Mouse (Mus musculus): ENCODE results near the gene Vat1. TPM values are rescaled to one million over a fixed set of nuclear protein-coding genes. Genes with fewer than 3 reads are reported as not detected.
A peak's percentile ranks its signal among the peaks of the same experiment; 100 is the strongest.
"Not testable (repeated sequence)": the region's sequence is repeated elsewhere in the genome, so short reads cannot be mapped to it uniquely, and the experiment has no call there.

Gene Vat1
- polyA plus RNA-seq, 1 experiment = 59.2 TPM

DNA sequence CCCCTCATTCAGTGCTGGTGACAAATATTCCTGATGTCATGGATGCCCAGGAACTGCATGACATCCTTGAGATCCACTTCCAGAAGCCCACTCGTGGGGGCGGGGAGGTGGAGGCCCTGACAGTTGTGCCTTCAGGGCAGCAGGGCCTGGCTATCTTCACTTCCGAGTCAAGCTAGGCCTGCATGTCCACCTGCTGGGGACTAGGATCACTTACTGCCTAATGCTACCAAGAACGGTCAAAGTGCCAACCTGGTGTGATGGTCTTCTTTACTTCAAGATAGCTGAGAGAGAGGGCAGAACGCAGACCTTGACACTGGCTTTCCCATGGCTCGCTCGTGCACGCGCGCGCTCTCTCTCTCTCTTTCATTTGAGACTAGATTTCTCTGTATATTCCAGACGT, 7.8 kb downstream of the Vat1 start:
- peaks cover 4% of the 10 kb centered on the region; the same call in 1 of the 2 replicates for H3K4me1 ChIP-seq (ENCODE audit: control insufficient read depth, insufficient read depth, low read length)
- 88% methylated on average over 12 of the region's 12 CpGs for WGBS
- H3K4me3 ChIP-seq (ENCODE audit: insufficient read depth, low read depth, low read length) = no peak overlapping the region
- no peak overlapping the region for H3K27ac ChIP-seq (ENCODE audit: insufficient read depth, low read depth, low read length)
- no peaks in the 10 kb centered on the region for H3K36me3 ChIP-seq (ENCODE audit: control insufficient read depth, insufficient read depth, low read length)
- TF ChIP-seq CTCF (conservative IDR thresholded peaks at IDR 0.05; ENCODE audit: insufficient read depth, insufficient read length, low read depth, low read length) = no peak
- no peak for TF ChIP-seq POLR2A (IDR thresholded peaks at IDR 0.05; ENCODE audit: low read depth, low read length)
- DNase-seq = no peak
- no peaks in the 10 kb centered on the region for H3K27me3 ChIP-seq (replicated peaks; ENCODE audit: control insufficient read depth, insufficient read depth, low read length)

DNA sequence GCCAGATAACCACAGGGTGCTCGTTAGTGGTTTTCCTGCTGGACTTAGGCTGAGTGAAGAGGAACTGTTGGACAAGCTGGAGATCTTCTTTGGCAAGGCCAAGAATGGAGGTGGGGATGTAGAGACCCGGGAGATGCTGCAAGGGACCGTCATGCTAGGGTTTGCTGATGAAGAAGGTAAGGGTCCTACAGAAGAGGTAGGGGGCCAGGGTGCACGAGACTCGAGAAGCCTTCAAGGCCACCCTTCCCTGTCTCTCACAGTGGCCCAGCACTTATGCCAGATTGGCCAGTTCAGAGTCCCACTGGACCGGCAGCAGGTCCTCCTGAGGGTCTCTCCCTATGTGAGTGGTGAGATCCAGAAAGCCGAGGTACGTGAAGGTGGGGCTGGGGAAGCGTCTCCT, 8.4 kb downstream of the Vat1 start:
- DNase-seq = no peak
- Histone ChIP-seq H3K27ac (ENCODE audit: insufficient read depth, low read depth, low read length) (no peak overlapping the region), H3K4me1 (ENCODE audit: control insufficient read depth, insufficient read depth, low read length) (peaks cover 4% of the 10 kb centered on the region; the same call in 1 of the 2 replicates), H3K27me3 (replicated peaks; ENCODE audit: control insufficient read depth, insufficient read depth, low read length) (no peaks in the 10 kb centered on the region), H3K4me3 (ENCODE audit: insufficient read depth, low read depth, low read length) (no peak overlapping the region), H3K36me3 (ENCODE audit: control insufficient read depth, insufficient read depth, low read length) (no peaks in the 10 kb centered on the region)
- TF ChIP-seq CTCF (conservative IDR thresholded peaks at IDR 0.05; ENCODE audit: insufficient read depth, insufficient read length, low read depth, low read length) (no peak), POLR2A (IDR thresholded peaks at IDR 0.05; ENCODE audit: low read depth, low read length) (no peak)
- WGBS = 91% methylated on average over 9 of the region's 9 CpGs

DNA sequence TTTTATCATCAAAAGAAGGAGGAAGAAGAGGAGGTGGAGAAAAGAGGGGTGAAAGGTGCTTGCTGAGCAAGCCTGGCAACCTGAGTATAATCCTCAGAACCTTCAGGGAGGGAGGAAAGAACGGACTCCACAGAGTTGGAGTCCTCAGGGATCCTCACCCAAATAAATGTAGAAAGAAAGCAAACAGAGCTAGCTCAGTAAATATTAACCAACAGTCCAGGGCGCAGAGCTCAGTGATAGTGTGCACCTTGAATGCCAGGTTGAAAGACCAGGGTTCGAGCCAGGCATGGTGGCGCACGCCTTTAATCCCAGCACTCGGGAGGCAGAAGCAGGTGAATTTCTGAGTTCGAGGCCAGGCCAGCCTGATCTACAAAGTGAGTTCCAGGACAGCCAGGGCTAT, 10.4 kb downstream of the Vat1 start:
- 59% methylated on average over 7 of the region's 7 CpGs for WGBS
- H3K4me3 ChIP-seq (ENCODE audit: insufficient read depth, low read depth, low read length) = no peak overlapping the region
- H3K4me1 ChIP-seq (ENCODE audit: control insufficient read depth, insufficient read depth, low read length) = peaks cover 4% of the 10 kb centered on the region; the same call in 1 of the 2 replicates
- H3K27ac ChIP-seq (ENCODE audit: insufficient read depth, low read depth, low read length) = no peak overlapping the region
- TF ChIP-seq CTCF (conservative IDR thresholded peaks at IDR 0.05; ENCODE audit: insufficient read depth, insufficient read length, low read depth, low read length) = no peak
- TF ChIP-seq POLR2A (IDR thresholded peaks at IDR 0.05; ENCODE audit: low read depth, low read length) = no peak
- no peak for DNase-seq
- H3K27me3 ChIP-seq (replicated peaks; ENCODE audit: control insufficient read depth, insufficient read depth, low read length) = no peaks in the 10 kb centered on the region
- H3K36me3 ChIP-seq (ENCODE audit: control insufficient read depth, insufficient read depth, low read length) = no peaks in the 10 kb centered on the region

DNA sequence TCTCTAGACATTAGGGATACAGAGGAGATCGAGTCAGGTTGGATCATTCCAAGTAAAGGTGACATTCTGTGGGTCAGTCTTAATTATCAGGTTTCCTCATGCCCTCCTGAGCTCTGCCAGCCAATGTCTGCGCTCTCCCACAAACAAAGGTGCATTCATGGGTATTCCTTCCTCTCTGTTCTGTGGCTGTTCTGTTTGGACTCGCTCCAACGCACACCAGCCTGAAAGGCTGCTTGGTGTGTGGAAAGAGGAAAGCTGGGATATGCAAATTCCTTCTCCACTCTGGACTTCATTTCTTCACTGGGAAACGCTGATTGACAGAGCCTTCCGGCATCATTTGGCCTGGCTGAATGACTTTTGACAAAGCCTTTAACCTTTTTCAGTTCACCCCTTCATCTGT, 11.3 kb downstream of the Vat1 start:
- 41% methylated on average over 6 of the region's 6 CpGs for WGBS
- no peak for DNase-seq
- Histone ChIP-seq H3K27me3 (replicated peaks; ENCODE audit: control insufficient read depth, insufficient read depth, low read length) (no peaks in the 10 kb centered on the region), H3K27ac (ENCODE audit: insufficient read depth, low read depth, low read length) (no peak overlapping the region), H3K36me3 (ENCODE audit: control insufficient read depth, insufficient read depth, low read length) (no peaks in the 10 kb centered on the region), H3K4me1 (ENCODE audit: control insufficient read depth, insufficient read depth, low read length) (peaks cover 4% of the 10 kb centered on the region; the same call in 1 of the 2 replicates), H3K4me3 (ENCODE audit: insufficient read depth, low read depth, low read length) (no peak overlapping the region)
- TF ChIP-seq CTCF (conservative IDR thresholded peaks at IDR 0.05; ENCODE audit: insufficient read depth, insufficient read length, low read depth, low read length) = no peak

DNA sequence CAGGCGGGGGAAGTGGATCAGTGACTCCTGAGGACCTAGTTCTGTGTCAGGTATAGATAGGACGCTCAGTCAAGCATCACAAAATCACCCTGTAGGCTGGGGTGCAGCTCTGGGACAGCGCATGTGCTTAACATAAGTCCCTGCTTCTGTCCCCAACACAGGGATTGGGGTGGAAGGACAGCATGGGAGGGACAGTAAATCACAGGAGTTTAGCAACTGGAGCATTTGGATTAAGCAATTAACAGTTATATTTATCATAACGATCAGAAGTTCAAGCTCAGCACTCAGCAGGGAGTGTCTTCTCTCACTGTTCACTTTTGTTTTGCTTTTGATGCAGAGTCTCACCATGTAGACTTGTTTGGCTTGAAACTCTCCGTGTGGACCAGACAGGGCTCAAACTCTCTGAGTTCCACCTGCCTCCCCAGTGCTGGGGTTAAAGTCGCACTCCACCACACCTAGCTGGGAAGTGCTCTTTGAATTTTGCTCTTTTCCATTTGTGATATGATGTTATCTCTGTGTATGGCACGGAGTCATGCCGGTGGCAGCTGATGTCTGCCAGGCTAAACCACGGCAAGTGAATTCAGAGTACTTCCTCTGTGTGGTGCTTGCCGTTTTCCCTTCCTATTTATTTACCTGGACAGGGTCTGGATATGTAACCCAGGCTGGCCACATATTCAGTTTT, 13.8 kb downstream of the Vat1 start:
- H3K36me3 ChIP-seq (ENCODE audit: control insufficient read depth, insufficient read depth, low read length) = no peaks in the 10 kb centered on the region
- peaks cover 4% of the 10 kb centered on the region; the same call in 1 of the 2 replicates for H3K4me1 ChIP-seq (ENCODE audit: control insufficient read depth, insufficient read depth, low read length)
- H3K4me3 ChIP-seq (ENCODE audit: insufficient read depth, low read depth, low read length) = no peak overlapping the region
- DNase-seq = no peak
- H3K27ac ChIP-seq (ENCODE audit: insufficient read depth, low read depth, low read length) = no peak overlapping the region
- TF ChIP-seq CTCF (conservative IDR thresholded peaks at IDR 0.05; ENCODE audit: insufficient read depth, insufficient read length, low read depth, low read length) (no peak), POLR2A (IDR thresholded peaks at IDR 0.05; ENCODE audit: low read depth, low read length) (no peak)
- WGBS = 64% methylated on average over 10 of the region's 10 CpGs
- no peaks in the 10 kb centered on the region for H3K27me3 ChIP-seq (replicated peaks; ENCODE audit: control insufficient read depth, insufficient read depth, low read length)

DNA sequence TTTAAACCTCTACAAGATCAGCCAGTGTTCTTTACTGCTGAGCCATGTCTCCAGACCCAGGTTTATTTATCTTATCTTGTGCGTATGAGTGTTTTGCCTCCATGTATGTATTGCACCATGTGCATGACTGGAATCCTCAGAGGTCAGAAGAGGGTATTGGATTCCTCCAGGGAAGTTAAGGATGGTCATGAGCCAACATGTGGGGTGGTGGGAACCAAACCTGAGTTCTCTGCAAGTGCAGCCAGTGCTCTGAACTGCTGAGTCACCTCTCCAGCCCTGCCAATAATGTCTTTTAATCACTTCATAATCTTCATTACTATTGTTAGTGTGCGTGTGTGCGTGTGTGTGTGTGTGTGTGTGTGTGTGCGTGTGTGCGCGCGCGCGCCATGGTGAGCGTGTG, 14.5 kb downstream of the Vat1 start:
- H3K36me3 ChIP-seq (ENCODE audit: control insufficient read depth, insufficient read depth, low read length) = no peaks in the 10 kb centered on the region
- H3K27me3 ChIP-seq (replicated peaks; ENCODE audit: control insufficient read depth, insufficient read depth, low read length) = no peaks in the 10 kb centered on the region
- peaks cover 4% of the 10 kb centered on the region; the same call in 1 of the 2 replicates for H3K4me1 ChIP-seq (ENCODE audit: control insufficient read depth, insufficient read depth, low read length)
- 93% methylated on average over 10 of the region's 10 CpGs for WGBS
- no peak for TF ChIP-seq CTCF (conservative IDR thresholded peaks at IDR 0.05; ENCODE audit: insufficient read depth, insufficient read length, low read depth, low read length)
- no peak for TF ChIP-seq POLR2A (IDR thresholded peaks at IDR 0.05; ENCODE audit: low read depth, low read length)
- DNase-seq = no peak
- H3K27ac ChIP-seq (ENCODE audit: insufficient read depth, low read depth, low read length) = no peak overlapping the region
- no peak overlapping the region for H3K4me3 ChIP-seq (ENCODE audit: insufficient read depth, low read depth, low read length)

DNA sequence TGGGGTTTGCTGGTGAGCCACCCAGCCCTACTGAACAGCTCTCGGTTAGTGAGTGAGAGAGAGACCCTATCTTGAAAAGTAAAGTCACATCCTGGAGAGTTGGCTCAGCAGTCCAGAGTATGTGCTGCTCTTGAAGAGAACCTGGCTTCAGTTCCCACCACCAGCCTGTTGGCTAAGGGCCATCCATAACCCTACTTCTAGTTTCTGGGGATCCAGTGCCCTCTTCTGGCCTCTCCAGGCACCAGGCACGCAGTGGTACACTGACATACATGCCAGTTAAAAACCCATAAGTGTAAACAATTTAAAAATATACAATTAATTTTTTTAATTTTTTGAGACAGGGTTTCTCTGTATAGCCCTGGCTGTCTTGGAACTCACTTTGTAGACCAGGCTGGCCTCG, 15.6 kb downstream of the Vat1 start:
- 91% methylated on average over 3 of the region's 3 CpGs for WGBS
- Histone ChIP-seq H3K36me3 (ENCODE audit: control insufficient read depth, insufficient read depth, low read length) (no peaks in the 10 kb centered on the region), H3K4me1 (ENCODE audit: control insufficient read depth, insufficient read depth, low read length) (peaks cover 4% of the 10 kb centered on the region; the same call in 1 of the 2 replicates), H3K4me3 (ENCODE audit: insufficient read depth, low read depth, low read length) (no peak overlapping the region), H3K27me3 (replicated peaks; ENCODE audit: control insufficient read depth, insufficient read depth, low read length) (no peaks in the 10 kb centered on the region), H3K27ac (ENCODE audit: insufficient read depth, low read depth, low read length) (no peak overlapping the region)
- no peak for TF ChIP-seq POLR2A (IDR thresholded peaks at IDR 0.05; ENCODE audit: low read depth, low read length)
- peak; percentile 41 for TF ChIP-seq CTCF (conservative IDR thresholded peaks at IDR 0.05; ENCODE audit: insufficient read depth, insufficient read length, low read depth, low read length)
- peak; percentile 38 for DNase-seq

DNA sequence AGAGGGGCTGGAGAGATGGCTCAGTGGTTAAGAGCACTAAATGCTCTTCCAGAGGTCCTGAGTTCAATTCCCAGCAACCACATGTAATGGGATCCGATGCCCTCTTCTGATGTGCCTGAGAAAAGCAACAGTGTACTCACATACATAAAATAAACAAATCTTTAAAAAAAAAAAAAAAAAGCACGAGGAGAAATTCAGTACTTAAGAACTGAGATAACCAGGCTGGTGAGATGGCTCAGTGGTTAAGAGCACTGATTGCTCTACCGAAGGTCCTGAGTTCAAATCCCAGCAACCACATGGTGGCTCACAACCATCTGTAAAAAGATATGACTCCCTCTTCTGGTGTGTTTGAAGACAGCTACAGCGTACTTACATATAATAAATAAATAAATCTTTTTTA, 16.4 kb downstream of the Vat1 start:
- not testable (repeated sequence) for DNase-seq

More for the DNA sequence above, 16.4 kb downstream of the Vat1 start:
- not testable (repeated sequence) for H3K36me3 ChIP-seq (ENCODE audit: control insufficient read depth, insufficient read depth, low read length); H3K27ac ChIP-seq (ENCODE audit: insufficient read depth, low read depth, low read length); H3K4me1 ChIP-seq (ENCODE audit: control insufficient read depth, insufficient read depth, low read length); H3K27me3 ChIP-seq (replicated peaks; ENCODE audit: control insufficient read depth, insufficient read depth, low read length); H3K4me3 ChIP-seq (ENCODE audit: insufficient read depth, low read depth, low read length)
- WGBS = 84% methylated on average over 4 of the region's 4 CpGs
